Mouse (Mus musculus) MN1 (cell line): Measurements from ENCODE around the gene Dock2.

Experiments used
- DNase-seq: peaks from one replicate; pipeline ENCODE4 v3.0.0-alpha.2; 2016; ENCODE audit warnings: low spot score

Gene Dock2

DNA sequence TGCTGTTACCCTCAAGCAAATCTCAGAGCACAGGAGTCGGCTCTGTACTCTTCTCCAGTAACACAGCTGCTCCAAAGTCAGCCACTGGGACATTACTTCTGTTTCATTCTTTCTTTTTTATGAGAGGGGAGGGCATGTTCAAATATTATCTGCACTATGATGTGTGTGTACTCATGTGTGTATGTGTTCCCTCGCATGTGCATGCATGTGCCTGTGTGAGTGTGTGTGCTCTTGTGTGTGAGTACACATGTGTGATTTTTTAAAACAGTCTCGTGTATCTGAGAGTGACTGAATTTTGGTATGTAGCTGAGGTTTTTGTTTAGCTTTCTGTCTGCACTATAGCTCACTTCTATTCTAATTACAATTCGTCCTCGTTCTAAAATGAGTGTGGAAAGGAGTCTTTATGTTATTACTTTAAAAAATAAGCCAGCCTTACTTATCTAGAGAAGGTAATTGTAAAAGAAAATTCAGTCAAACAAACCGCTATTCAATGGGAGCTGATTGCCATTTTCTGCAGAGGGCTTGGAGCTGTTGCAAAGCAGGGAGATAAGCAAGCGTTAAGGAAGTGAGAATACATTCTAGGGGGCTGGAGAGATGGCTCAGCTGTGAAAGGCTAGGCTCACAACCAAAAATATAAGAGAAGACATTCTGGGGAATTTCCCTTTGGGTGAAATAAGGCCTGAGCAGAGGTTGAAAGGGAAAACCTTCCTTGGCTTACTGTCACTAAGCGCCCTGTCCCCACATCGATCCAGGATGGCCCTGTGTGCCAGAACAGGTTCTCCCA lies 589.3 kb downstream of the Dock2 start:
- DNase-seq, result no peak

- DNase-seq, result no peak
Observed at GRCm38 (mm10) chr11:34193658-34194057, 590.0 kb downstream of the Dock2 start.

- no peak for DNase-seq
Observed at GRCm38 (mm10) chr11:34184266-34184665, 599.4 kb downstream of the Dock2 start.

GRCm38 (mm10) chr11:34181214-34182117 lies 602.2 kb downstream of the Dock2 start:
- DNase-seq, result no peak

GRCm38 (mm10) chr11:34178752-34179151 lies 604.9 kb downstream of the Dock2 start:
- DNase-seq, result no peak
